Mouse (Mus musculus) spleen, postnatal 14 days (tissue): ENCODE results near the gene Ppp6r2.

Experiments
- DNase-seq, 2 experiments: peaks; one replicate each; pipeline ENCODE4 v3.0.0; 2021 to 2022; ENCODE audit warnings: low spot score in 2 of 2

The Ppp6r2 gene

DNA sequence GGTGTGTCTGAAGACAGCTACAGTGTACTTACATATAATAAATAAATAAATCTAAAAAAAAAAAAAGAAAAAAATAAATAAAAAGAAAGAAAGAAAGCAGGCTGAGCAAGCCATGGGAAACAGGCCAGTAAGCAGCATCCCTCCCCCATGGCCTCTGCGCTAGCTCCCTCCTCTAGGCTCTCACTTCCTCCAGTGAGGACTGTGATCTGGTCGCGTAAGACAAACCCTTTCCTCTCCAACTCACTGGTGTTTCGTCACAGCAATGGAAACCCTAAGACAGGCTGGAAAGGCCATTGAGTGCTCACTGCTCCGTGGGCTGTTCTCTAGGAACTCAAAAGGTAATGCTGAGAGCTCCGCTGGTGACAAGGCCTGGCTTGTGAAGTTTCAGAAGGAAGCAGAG lies 37.7 kb downstream of the Ppp6r2 start:
- DNase-seq = no peak

DNA sequence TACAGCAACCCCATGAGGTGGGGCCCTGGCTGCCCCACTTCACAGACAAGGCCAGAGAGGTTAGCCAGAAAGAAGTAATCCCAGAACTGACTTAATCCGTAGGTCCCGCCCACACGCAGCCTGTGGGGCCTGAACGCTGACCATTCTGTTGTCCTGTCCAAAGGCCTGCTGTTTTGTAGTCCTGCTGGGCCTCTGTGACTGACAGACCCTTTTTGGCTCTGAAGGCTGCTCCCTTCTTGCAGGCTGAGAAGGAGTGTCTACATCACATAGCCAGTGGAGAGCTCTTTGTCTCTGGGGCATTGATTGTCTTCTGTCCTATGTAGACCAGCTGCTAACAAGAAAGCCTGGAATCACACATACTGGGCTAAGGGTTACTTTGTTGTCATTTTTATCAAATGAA lies 44.0 kb downstream of the Ppp6r2 start:
- DNase-seq = no peak

- no peak for DNase-seq
Measured at GRCm38 (mm10) chr15:89258997-89259396, 47.6 kb downstream of the Ppp6r2 start.

DNA sequence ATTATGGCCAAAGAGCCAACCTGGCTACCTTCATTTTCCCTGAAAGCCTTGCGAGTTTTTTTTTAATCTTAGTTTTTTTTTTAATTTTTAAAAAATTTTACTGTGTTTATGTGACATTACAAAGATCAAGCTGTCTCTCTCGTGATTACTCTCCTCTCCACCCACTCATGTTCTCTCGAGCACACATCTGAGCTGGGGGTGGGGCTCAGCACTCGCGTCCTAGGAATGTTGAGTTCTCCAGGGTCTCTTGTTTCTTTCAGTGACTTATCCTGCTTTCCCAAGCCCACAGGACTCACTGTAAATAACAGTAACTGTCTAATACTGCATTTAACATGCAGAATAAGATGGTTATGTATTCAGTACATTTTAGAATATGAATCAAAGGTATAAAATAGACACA lies 53.1 kb downstream of the Ppp6r2 start:
- DNase-seq = no peak

DNA sequence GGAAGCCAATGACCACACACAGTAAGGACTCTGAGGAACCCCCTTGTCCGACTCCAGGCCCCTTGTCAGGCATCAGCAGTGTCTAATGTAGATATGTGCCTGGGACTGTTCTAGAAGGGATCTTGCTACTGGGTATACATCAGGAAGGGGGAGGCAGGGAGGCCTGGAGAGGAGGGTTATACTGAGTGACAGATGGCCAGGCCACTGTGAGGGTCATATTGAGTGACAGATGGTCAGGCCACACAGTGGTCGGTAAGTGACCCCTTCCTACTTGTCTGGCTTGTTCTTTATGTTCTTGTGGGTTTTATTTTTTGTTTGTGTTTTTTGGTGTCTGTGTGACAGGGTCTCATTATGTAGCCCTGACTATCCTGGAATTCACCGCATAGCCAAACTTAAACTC lies 64.1 kb downstream of the Ppp6r2 start:
- no peak for DNase-seq

DNA sequence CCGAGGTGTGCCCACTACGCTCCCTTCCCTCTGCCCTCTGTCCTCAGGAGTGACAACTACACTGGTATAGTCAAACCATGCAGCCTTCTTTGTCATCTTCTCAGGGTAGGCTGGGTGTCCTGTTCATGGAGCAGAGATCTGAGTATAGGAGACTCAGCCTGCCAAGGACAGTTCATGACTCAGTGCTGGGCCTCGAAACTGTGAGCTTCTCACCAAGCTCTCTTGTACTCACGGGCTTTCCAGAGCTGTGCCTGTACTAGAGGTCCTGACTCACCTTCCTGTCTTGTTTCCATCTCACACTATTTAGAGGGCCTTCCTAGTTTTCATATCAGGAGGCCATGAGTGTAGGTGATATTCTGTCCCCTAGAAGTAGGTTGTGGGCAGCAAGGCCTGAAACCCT lies 66.0 kb downstream of the Ppp6r2 start:
- DNase-seq = no peak

DNA sequence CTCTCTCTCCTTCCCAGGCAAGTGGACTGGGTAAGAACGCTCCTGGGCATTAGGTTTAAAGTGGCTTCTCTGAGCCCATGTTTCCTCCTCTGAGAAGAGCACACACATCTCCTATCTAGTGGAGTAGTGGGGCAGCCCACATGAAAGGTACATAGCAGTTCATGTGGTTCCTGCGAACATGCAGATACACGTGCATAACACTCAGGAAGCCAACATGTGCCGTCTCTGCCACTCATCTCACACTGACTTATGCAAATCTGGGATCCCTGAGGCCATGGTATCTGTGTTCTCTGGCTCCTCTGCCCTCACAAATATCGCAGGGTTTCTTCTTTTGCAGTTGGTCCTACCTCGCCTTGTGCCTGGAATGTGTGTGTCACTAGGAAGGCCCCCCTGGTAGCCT lies 71.2 kb downstream of the Ppp6r2 start:
- no peak for DNase-seq

DNA sequence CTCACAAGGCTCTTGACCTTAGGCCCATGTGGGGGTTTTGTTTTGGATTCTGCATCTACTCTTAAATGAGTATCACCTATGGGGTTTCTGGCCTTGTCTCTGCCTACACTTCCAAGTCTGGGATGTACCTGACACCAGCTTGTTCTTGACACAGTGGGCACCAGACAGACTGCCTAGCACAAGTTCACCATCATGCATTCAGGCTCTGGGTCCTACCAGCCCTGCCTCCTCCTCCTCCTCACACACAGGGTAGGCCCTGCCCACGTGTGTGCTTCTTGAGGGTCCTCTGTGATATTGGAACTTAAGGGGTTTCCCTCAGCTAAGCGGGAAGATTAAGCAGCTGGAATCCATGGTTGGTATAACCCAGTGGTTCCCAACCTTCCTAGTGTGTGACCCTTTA lies 72.7 kb downstream of the Ppp6r2 start:
- no peak for DNase-seq

DNA sequence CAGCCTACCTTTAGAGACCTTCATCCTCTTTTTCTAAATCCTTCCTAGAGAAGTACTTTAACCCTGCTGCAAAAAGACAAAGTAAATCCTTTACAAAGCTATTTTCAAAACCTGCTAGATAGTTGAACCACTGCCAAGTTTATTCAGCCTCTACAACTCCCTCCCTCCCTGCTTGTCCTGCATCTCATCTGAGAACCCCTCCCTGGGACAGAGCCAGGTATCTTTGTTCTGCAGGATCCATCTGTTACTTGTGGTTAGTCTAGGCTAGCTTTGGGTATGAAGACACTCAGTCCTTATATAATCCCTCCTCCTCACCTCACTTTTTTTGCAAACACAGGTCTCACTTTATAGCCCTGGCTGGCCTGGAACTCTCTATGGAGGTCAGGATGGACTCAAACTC lies 73.7 kb downstream of the Ppp6r2 start:
- no peak for DNase-seq

GRCm38 (mm10) chr15:89285478-89285877 lies 74.1 kb downstream of the Ppp6r2 start:
- no peak for DNase-seq

DNA sequence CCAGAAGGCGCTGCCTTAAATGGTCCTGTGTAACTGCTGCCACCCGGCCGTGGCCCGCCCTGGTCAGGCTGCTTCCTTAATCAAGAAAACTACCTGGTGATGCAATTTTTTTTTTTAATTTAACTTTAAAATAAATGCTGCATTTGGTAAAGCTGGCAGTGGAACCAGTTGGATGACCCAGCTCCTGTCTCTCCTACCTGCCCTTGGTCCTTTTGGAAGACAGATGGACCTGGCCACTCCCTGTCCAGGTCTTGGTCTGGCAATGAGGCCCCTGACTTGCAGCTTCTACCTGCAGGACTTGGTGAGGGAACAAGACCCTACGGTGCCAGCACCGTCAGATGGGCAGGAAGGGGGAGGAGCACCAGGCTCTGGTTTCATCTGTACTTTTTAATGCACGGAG lies 74.8 kb downstream of the Ppp6r2 start:
- DNase-seq = no peak

DNA sequence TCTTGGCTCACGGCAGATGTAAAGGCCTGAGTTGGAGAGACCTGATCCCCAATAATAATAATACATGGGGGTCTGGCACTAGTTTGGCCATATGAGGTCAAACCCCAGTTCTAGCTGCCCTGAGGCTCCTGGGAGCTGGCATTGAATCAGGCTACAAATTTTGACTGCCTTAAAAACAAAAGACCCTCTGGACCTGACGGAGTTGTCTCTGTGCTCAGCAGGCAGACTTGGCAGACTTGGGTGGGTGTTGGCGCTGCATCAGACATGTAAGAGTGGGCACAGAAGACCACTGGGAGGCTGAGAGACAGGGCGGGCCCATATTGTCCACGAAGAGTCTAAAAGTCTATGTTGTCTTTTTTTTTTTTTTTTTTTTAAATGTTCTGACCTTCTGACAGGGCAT lies 75.2 kb downstream of the Ppp6r2 start:
- DNase-seq = no peak

DNA sequence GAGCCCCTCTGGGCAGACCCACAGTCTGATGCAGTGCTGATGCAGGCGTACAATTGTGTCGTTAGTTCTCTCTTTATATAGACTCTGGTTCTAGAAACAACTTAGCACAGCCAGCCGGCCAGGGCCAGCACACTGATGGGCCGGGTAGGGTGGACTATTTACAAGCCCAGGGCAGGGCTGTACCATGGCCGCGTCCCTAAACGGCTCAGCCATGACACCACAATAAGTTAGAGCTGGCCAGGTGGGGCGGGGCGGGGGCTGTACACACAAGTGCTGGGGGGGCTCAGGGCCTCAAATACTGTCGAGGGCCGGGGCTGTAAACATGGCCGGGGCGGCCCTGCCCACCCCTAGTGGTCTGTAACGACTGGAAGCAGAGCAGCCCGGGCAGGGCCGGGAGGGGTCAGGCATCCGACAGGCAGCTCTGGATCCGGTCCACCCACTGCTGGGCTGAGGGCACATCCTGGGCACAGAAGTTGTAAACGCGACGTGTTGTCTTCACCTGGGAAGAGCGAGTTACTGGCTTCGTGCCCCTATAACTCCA lies 76.9 kb downstream of the Ppp6r2 start:
- DNase-seq = no peak

GRCm38 (mm10) chr15:89289455-89289854 lies 78.1 kb downstream of the Ppp6r2 start:
- no peak for DNase-seq

- no peak for DNase-seq
Measured at GRCm38 (mm10) chr15:89291521-89291920, 80.2 kb downstream of the Ppp6r2 start.

GRCm38 (mm10) chr15:89292795-89293194 lies 81.4 kb downstream of the Ppp6r2 start:
- DNase-seq = no peak

- DNase-seq = no peak
Measured at GRCm38 (mm10) chr15:89293778-89294177, 82.4 kb downstream of the Ppp6r2 start.

GRCm38 (mm10) chr15:89295580-89296165 lies 84.3 kb downstream of the Ppp6r2 start:
- DNase-seq = no peak

DNA sequence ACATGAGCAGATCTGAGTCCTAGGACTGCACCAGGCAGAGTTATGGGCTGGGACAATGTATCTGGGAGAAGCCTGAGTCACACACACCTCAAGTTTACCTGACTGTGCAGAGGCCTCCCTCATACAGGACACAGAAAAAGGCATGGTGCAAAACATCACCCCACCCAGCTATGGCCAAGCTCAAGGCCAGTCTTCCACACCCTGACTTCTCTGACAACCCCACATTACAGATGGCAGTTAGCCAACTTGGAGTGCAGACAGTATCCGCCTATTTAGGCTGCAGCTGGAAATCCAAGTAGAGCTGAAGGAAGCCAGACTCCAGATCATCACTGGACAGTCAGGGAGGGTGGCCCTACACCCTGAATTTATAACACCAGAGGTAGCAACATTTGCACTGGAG lies 85.1 kb downstream of the Ppp6r2 start:
- DNase-seq = no peak

GRCm38 (mm10) chr15:89297695-89298094 lies 86.3 kb downstream of the Ppp6r2 start:
- no peak for DNase-seq

DNA sequence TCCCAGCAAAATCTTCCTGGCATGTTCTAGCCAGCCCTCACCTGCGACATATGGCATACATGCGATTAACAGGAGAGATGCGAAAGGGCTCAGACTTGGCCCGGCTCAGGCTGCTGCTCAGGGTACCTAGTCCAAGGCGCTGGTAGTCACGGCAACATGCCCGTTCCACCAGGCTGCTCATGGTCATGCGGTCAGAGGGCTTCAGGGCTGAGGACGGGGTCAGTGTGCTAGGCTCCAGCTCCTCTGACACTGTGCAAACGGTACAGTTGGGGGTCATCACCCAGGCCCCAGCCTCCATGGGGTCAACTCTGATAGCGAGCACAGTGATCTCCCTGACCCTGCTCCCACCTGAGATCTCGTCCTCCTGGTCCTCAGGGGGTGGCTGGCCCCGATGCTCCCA lies 88.8 kb downstream of the Ppp6r2 start:
- DNase-seq = no peak

DNA sequence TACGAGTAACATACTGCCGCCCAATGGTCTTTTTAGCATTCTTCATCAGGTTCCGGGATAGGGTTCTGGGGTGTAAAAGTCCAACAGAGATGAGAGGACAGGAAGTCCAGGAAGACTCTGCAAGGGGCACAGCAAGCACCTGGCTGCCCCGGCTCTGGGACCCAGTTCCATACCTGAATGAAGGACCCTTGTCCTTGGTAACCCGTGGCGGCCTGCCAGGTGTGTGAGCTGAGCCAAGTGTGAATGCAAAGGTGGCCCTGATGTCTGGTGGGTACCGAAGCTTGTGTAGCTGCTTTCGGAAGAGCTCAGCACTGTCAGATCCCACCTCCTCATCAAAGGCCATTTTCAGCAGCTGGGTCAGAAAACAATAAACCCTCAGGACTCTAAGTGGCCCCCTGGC lies 89.2 kb downstream of the Ppp6r2 start:
- no peak for DNase-seq

- DNase-seq = no peak
Measured at GRCm38 (mm10) chr15:89305966-89306365, 94.6 kb downstream of the Ppp6r2 start.

DNA sequence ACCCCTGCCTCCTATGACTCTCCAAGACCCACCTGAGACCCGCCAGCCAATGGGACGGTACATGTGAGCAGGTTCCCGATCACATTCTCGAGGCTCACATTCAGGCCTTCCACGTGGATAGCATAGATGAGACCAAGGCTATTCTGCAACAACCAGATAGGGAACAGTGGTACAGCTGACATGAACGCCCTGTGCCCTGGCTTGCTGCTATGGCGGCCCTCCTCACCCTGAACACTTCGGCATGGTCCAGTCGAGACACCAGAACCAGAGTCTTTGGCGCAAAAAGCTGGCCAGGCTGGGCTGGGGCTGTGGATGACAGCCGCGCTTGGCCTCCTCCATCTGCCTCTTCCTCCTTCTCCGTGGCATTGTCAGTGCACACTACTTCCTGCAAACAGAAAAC lies 96.1 kb downstream of the Ppp6r2 start:
- DNase-seq = no peak
